Mouse (Mus musculus): ENCODE data around the gene Rtca. TPM values are rescaled to one million over a fixed set of nuclear protein-coding genes. Genes with fewer than 3 reads are reported as not detected.
A peak's percentile ranks its signal among the peaks of the same experiment; 100 is the strongest.

Rtca gene
- polyA plus RNA-seq, 1 experiment = 17.5 TPM

- Histone ChIP-seq H3K4me1 (ENCODE audit: control insufficient read depth, insufficient read depth, insufficient read length) (no peaks in the 10 kb centered on the region), H3K36me3 (ENCODE audit: control insufficient read depth, insufficient read depth, low read length) (peaks cover 35% of the 10 kb centered on the region), H3K27ac (ENCODE audit: insufficient read depth, low read length) (no peak overlapping the region), H3K4me3 (ENCODE audit: extremely low read depth, insufficient read depth, insufficient read length) (no peak overlapping the region), H3K27me3 (ENCODE audit: control insufficient read depth, insufficient read depth, low read length) (no peaks in the 10 kb centered on the region)
- 41% methylated on average over 5 of the region's 5 CpGs for WGBS
- no peak for DNase-seq (ENCODE audit: low read depth in 1 of 2, low spot score in 2 of 2)
- TF ChIP-seq CTCF (IDR thresholded peaks at IDR 0.05; ENCODE audit: extremely low read depth, insufficient read depth, insufficient read length, insufficient replicate concordance) = peak; percentile 7; the same call in 1 of the 2 replicates
- no peak for TF ChIP-seq POLR2A (IDR thresholded peaks at IDR 0.05; ENCODE audit: low read depth, low read length)
Measured at GRCm38 (mm10) chr3:116493658-116494057, 14.3 kb downstream of the Rtca start.

DNA sequence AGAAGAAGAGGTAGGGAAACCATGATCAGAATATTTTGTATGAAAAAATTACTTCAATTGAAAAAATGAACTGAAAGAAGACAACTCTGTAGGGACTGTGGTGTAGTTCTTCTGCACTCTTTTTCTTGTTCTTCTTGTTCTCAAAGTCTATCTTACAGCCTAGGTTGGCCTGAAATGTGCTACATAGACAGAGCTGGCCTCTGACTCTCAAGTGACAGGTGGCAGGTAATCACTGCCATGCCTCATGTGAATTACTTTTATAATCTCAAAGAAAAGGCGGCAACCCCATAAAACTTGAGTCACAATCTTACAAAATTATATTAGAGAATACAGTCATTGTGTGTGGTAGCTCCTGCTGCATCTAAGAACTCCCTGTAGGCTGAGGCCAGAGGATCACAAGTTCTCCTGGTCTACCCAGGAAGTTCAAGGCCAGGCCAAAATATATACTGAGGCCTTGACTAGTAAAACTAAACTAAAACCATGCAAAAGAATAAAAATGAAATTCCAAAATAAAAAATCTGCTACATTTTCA is 16.0 kb downstream of the Rtca start:
- Histone ChIP-seq H3K27me3 (ENCODE audit: control insufficient read depth, insufficient read depth, low read length) (no peaks in the 10 kb centered on the region), H3K27ac (ENCODE audit: insufficient read depth, low read length) (no peak overlapping the region), H3K4me1 (ENCODE audit: control insufficient read depth, insufficient read depth, insufficient read length) (no peaks in the 10 kb centered on the region), H3K36me3 (ENCODE audit: control insufficient read depth, insufficient read depth, low read length) (peaks cover 36% of the 10 kb centered on the region), H3K4me3 (ENCODE audit: extremely low read depth, insufficient read depth, insufficient read length) (no peak overlapping the region)
- WGBS = 88% methylated on average over 1 of the region's 1 CpGs
- no peak for TF ChIP-seq POLR2A (IDR thresholded peaks at IDR 0.05; ENCODE audit: low read depth, low read length)
- TF ChIP-seq CTCF (IDR thresholded peaks at IDR 0.05; ENCODE audit: extremely low read depth, insufficient read depth, insufficient read length, insufficient replicate concordance) = no peak
- DNase-seq (ENCODE audit: low read depth in 1 of 2, low spot score in 2 of 2) = no peak

- WGBS = 93% methylated on average over 5 of the region's 5 CpGs
- Histone ChIP-seq H3K27me3 (ENCODE audit: control insufficient read depth, insufficient read depth, low read length) (no peaks in the 10 kb centered on the region), H3K27ac (ENCODE audit: insufficient read depth, low read length) (no peak overlapping the region), H3K4me3 (ENCODE audit: extremely low read depth, insufficient read depth, insufficient read length) (no peak overlapping the region), H3K36me3 (ENCODE audit: control insufficient read depth, insufficient read depth, low read length) (peaks cover 32% of the 10 kb centered on the region), H3K4me1 (ENCODE audit: control insufficient read depth, insufficient read depth, insufficient read length) (no peaks in the 10 kb centered on the region)
- DNase-seq (ENCODE audit: low read depth in 1 of 2, low spot score in 2 of 2) = no peak
- no peak for TF ChIP-seq CTCF (IDR thresholded peaks at IDR 0.05; ENCODE audit: extremely low read depth, insufficient read depth, insufficient read length, insufficient replicate concordance)
- no peak for TF ChIP-seq POLR2A (IDR thresholded peaks at IDR 0.05; ENCODE audit: low read depth, low read length)
Measured at GRCm38 (mm10) chr3:116490920-116491319, 17.1 kb downstream of the Rtca start.

- Histone ChIP-seq H3K4me3 (ENCODE audit: extremely low read depth, insufficient read depth, insufficient read length) (no peak overlapping the region), H3K27me3 (ENCODE audit: control insufficient read depth, insufficient read depth, low read length) (no peaks in the 10 kb centered on the region), H3K27ac (ENCODE audit: insufficient read depth, low read length) (no peak overlapping the region), H3K36me3 (ENCODE audit: control insufficient read depth, insufficient read depth, low read length) (peaks cover 4% of the 10 kb centered on the region; the same call in 1 of the 2 replicates), H3K4me1 (ENCODE audit: control insufficient read depth, insufficient read depth, insufficient read length) (peaks cover 4% of the 10 kb centered on the region)
- TF ChIP-seq POLR2A (IDR thresholded peaks at IDR 0.05; ENCODE audit: low read depth, low read length) = no peak
- TF ChIP-seq CTCF (IDR thresholded peaks at IDR 0.05; ENCODE audit: extremely low read depth, insufficient read depth, insufficient read length, insufficient replicate concordance) = no peak
- no peak for DNase-seq (ENCODE audit: low read depth in 1 of 2, low spot score in 2 of 2)
- 43% methylated on average over 4 of the region's 4 CpGs for WGBS
Measured at GRCm38 (mm10) chr3:116483271-116483670, 24.7 kb downstream of the Rtca start.

DNA sequence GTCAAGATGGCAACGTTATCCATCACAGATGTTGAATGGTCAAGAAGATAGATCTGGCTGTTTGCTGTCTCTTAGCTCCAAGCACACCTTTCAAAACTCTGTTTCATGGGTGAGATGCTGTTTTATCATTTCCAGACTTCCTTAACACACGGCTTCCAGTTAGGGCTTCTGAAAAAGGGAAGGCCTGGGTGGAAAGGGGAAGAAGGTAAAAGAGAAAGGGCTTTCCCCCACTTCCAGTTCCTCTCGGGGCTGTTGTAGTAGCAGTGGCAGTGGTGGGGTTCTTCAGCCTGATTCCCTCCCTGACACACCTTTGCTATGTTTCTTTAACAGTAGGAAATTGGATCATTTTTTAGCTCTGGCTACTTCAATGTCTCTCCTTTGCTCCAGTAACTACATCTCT is 25.3 kb downstream of the Rtca start:
- TF ChIP-seq POLR2A (IDR thresholded peaks at IDR 0.05; ENCODE audit: low read depth, low read length) (no peak), CTCF (IDR thresholded peaks at IDR 0.05; ENCODE audit: extremely low read depth, insufficient read depth, insufficient read length, insufficient replicate concordance) (no peak)
- 33% methylated on average over 3 of the region's 3 CpGs for WGBS
- Histone ChIP-seq H3K4me1 (ENCODE audit: control insufficient read depth, insufficient read depth, insufficient read length) (peaks cover 4% of the 10 kb centered on the region), H3K27me3 (ENCODE audit: control insufficient read depth, insufficient read depth, low read length) (no peaks in the 10 kb centered on the region), H3K27ac (ENCODE audit: insufficient read depth, low read length) (peak overlapping the region; percentile 38; the same call in 1 of the 2 replicates), H3K36me3 (ENCODE audit: control insufficient read depth, insufficient read depth, low read length) (0 out of 2 replicates have a peak, but pooled peaks cover 2% of the 10 kb centered on the region), H3K4me3 (ENCODE audit: extremely low read depth, insufficient read depth, insufficient read length) (no peak overlapping the region)
- DNase-seq (ENCODE audit: low read depth in 1 of 2, low spot score in 2 of 2) = peak in 1 of 2 experiments; percentile 14

DNA sequence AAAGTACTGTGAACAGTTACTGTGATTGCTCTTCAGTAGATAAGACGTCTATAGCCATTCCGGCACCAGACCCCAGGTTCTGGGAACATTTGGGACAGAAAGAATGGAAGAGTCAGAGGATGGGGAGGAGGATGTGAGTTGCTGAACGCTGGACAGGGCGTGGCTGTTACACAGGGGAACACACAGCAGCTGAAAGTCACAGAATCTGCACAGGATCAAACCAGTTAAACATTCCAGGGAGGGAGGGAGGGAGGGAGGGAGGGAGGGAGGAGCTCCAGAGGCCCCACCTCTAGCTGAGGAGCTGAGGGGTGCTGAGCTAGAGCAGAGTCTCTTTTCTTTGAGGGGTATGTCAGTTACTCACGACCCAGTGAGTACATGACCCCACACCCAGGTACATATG is 27.1 kb downstream of the Rtca start:
- Histone ChIP-seq H3K27me3 (ENCODE audit: control insufficient read depth, insufficient read depth, low read length) (no peaks in the 10 kb centered on the region), H3K4me1 (ENCODE audit: control insufficient read depth, insufficient read depth, insufficient read length) (peaks cover 4% of the 10 kb centered on the region), H3K27ac (ENCODE audit: insufficient read depth, low read length) (no peak overlapping the region), H3K4me3 (ENCODE audit: extremely low read depth, insufficient read depth, insufficient read length) (no peak overlapping the region), H3K36me3 (ENCODE audit: control insufficient read depth, insufficient read depth, low read length) (no peaks in the 10 kb centered on the region)
- 76% methylated on average over 5 of the region's 5 CpGs for WGBS
- no peak for TF ChIP-seq POLR2A (IDR thresholded peaks at IDR 0.05; ENCODE audit: low read depth, low read length)
- no peak for TF ChIP-seq CTCF (IDR thresholded peaks at IDR 0.05; ENCODE audit: extremely low read depth, insufficient read depth, insufficient read length, insufficient replicate concordance)
- no peak for DNase-seq (ENCODE audit: low read depth in 1 of 2, low spot score in 2 of 2)

GRCm38 (mm10) chr3:116480119-116480518 is 27.9 kb downstream of the Rtca start:
- WGBS = 91% methylated on average over 2 of the region's 2 CpGs
- Histone ChIP-seq H3K36me3 (ENCODE audit: control insufficient read depth, insufficient read depth, low read length) (no peaks in the 10 kb centered on the region), H3K4me3 (ENCODE audit: extremely low read depth, insufficient read depth, insufficient read length) (no peak overlapping the region), H3K4me1 (ENCODE audit: control insufficient read depth, insufficient read depth, insufficient read length) (peaks cover 4% of the 10 kb centered on the region), H3K27me3 (ENCODE audit: control insufficient read depth, insufficient read depth, low read length) (no peaks in the 10 kb centered on the region), H3K27ac (ENCODE audit: insufficient read depth, low read length) (no peak overlapping the region)
- DNase-seq (ENCODE audit: low read depth in 1 of 2, low spot score in 2 of 2) = no peak
- TF ChIP-seq POLR2A (IDR thresholded peaks at IDR 0.05; ENCODE audit: low read depth, low read length) (no peak), CTCF (IDR thresholded peaks at IDR 0.05; ENCODE audit: extremely low read depth, insufficient read depth, insufficient read length, insufficient replicate concordance) (no peak)

Data from spleen, adult 2 months (tissue).